ENCODE assay signal across 11 mouse cellular contexts in the genomic region with DNA sequence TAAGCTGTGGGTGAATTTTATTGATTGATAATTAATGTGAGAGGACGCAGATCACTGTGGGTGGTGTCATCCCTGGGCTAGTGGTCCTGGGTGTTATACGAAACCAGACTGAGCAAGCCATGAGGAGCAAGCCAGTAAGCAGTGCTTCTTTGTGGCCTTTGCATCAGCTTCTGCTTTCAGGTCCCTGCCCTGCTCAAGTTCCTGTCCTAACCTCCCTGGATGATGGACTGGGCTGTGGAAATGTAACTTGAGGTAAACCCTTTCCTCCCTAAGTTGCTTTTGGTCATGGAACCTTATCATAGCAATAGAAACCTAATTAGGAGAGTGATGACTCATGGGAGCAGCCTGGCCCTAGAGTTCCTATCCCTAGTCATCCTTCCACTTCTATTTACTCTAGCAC.
"Had no signal": no experiment of that assay in that cellular context is flagged by ENCODE, and none has a peak within 500 bp of the region (broad histone marks: within the 10 kb centered on the region; RNA-seq: fewer than 3 reads in every experiment).

No protein-coding gene starts in this region.

- DNase-seq: kidney, postnatal 36 days; left cerebral cortex, postnatal 4 days; liver, postnatal 0 days; lung, embryonic 14.5 days; right cerebral cortex, adult 18-20 months; right cerebral cortex, postnatal 14 days; right cerebral cortex, postnatal 4 days; thymus, adult 2 months; thymus, postnatal 14 days; thymus, postnatal 4 days had no signal

- ATAC-seq: liver, postnatal 0 days; lung, postnatal 0 days had no signal
